Mouse (Mus musculus) Patski (cell line): Measurements from ENCODE around the gene Fam126b. TPM values are rescaled to one million over a fixed set of nuclear protein-coding genes. Genes with fewer than 3 reads are reported as not detected.
A peak's percentile ranks its signal among the peaks of the same experiment; 100 is the strongest.

Experiments
- ATAC-seq: fragments of 100-300 bp; one replicate; pipeline ENCODE4 v1.8.0; 2021
- CTCF ChIA-PET: fragments of 350-600 bp; sonication (Branson Sonifier 250); formaldehyde crosslinking; loops from one replicate; lab custom pipeline; 2022; ENCODE audit warnings: inconsistent platforms; lab: Charles Lee
- POLR2A ChIA-PET: fragments of 350-600 bp; sonication (Branson Sonifier 250); formaldehyde crosslinking; loops from one replicate; lab custom pipeline; 2022; ENCODE audit warnings: antibody characterized with exemption, inconsistent platforms; lab: Charles Lee
- DNase-seq: peaks from one replicate; pipeline ENCODE4 v3.0.0-alpha.2; 2011; ENCODE audit warnings: low read depth, low spot score
- H3K27me3 ChIP-seq: fragments of 371-371 bp; one replicate; pipeline ENCODE4 v1.5.1; 2021
- CTCF ChIP-seq: fragments of 100-300 bp; IDR thresholded peaks from one replicate; pipeline ENCODE4 v1.5.1; 2021
- in situ Hi-C: fragments of 300-500 bp; cut with MboI; formaldehyde crosslinking; loops from 3 replicates; pipeline ENCODE4 v1.11.1; 2018; ENCODE audit warnings: low pct_unique_long_range_greater_than_20kb, mixed read lengths
- polyA plus RNA-seq: library from polyadenylated mRNA; unstranded; gene quantifications from one replicate; pipeline ENCODE4 v1.2.3, GENCODE M21; 2021

The Fam126b gene
- polyA plus RNA-seq, 1 experiment from 2014 or later: 7.0 TPM

DNA sequence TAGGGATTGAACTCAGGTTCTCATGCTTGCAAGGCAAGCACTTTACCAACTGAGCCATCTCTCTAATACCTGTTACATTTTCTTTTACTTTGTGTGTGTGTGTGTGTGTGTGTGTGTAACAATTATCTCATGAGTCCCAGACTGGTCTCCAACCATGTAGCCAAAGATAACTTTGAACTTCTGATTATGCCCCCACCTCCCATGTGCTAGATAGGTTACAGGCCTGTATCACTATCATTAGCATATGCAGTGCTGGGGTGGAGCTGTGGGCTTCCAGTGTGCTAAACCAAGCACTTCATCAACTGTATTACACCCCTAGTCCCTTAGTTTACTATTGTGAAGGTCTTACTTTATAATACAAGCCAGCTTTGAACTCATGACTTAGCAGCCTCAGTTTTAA lies 83.0 kb downstream of the Fam126b start:
- CTCF ChIA-PET: no interaction called here
- H3K27me3 ChIP-seq: no peaks in the 10 kb centered on the region
- DNase-seq (no peak), ATAC-seq (no peak)
- TF ChIP-seq CTCF: no peak
- in situ Hi-C loops: no loop called here
- POLR2A ChIA-PET: no interaction called here

DNA sequence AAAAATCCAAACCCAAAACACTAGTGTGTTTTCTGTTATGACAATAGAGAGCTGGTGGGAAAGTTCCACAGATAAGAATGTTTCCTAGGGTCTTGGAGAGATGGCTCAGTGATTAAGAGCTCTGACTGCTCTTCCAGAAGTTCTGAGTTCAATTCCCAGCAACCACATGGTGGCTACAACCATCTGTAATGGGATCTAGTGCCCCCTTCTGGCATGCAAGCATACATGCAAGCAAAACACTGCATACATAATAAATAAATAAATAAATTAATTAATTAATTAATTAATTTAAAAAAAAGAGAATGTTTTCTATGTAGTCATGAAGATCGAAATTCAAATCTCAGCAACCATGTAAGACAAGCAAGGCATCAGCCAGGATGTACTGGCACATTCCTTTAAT lies 87.4 kb downstream of the Fam126b start:
- DNase-seq (no peak), ATAC-seq (no peak)
- ChIA-PET CTCF (no interaction called here), POLR2A (no interaction called here)
- peak; percentile 51 for TF ChIP-seq CTCF
- H3K27me3 ChIP-seq: no peaks in the 10 kb centered on the region
- in situ Hi-C loops: no loop called here

- CTCF ChIA-PET: no interaction called here
- no peaks in the 10 kb centered on the region for H3K27me3 ChIP-seq
- POLR2A ChIA-PET: no interaction called here
- no peak for TF ChIP-seq CTCF
- in situ Hi-C loops: no loop called here
- no peak for DNase-seq
- ATAC-seq: no peak
These were observed 88.4 kb downstream of the Fam126b start for GRCm38 (mm10) chr1:58497678-58498077.

DNA sequence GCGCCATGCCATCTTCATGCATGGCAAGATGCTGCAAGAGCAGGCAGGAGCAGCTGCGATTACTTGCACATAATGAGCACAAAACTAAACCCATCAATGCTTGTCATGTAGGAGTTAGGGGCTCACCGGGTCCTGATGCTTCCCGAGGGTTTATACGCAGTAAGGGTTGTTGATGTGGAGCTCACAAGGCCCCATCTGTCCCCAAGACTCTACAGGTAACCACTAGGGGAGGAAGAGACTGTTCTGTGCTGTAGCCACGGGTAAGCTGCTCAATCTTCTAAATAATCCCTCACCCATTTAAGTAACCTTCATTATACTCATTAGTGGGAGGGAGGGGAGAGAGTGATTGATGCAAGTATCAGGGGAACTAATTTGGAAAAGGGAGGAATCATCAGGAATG lies 90.5 kb downstream of the Fam126b start:
- DNase-seq: no peak
- no peaks in the 10 kb centered on the region for H3K27me3 ChIP-seq
- in situ Hi-C loops: no loop called here
- ChIA-PET POLR2A (no interaction called here), CTCF (no interaction called here)
- TF ChIP-seq CTCF: no peak
- ATAC-seq: no peak

- no peak for ATAC-seq
- no peaks in the 10 kb centered on the region for H3K27me3 ChIP-seq
- ChIA-PET POLR2A (no interaction called here), CTCF (no interaction called here)
- in situ Hi-C loops: no loop called here
- no peak for DNase-seq
- TF ChIP-seq CTCF: no peak
These were observed 103.5 kb downstream of the Fam126b start for GRCm38 (mm10) chr1:58482647-58483046.

DNA sequence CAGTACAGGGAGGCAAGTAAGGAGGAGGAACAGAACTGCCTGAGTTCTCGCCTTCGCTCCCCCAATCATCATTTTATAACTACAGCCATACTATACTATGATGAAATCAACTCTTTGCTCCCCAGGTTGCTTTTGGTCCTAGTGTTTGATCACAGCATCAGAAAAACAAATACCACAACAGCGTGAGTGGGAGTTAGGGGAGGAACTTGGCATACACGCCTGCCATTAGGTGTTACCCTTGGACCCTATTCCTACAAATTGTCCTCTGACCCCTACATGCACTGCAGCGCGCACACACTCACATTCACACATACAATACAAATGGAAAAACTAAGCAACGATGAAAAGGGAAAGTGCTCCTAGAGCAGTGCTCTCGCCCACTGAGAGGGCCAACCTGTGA lies 110.5 kb downstream of the Fam126b start:
- no peaks in the 10 kb centered on the region for H3K27me3 ChIP-seq
- ChIA-PET CTCF (no interaction called here), POLR2A (no interaction called here)
- in situ Hi-C loops: no loop called here
- no peak for TF ChIP-seq CTCF
- ATAC-seq (no peak), DNase-seq (no peak)

Other genes starting within 250 kb of the Fam126b start
- 205 TPM for gene Bzw1, start 193.4 kb downstream of the Fam126b start, polyA plus RNA-seq
- gene Clk1, start 162.3 kb downstream of the Fam126b start, polyA plus RNA-seq: 109 TPM
- gene Nif3l1, start 141.2 kb downstream of the Fam126b start, polyA plus RNA-seq: 25.5 TPM
- gene Ppil3, start 140.8 kb downstream of the Fam126b start, polyA plus RNA-seq: 56.3 TPM
- gene Orc2, start 81.2 kb downstream of the Fam126b start, polyA plus RNA-seq: 31.8 TPM
- gene Ndufb3, start 61 bp upstream of the Fam126b start, polyA plus RNA-seq: 159 TPM
- gene Als2cr12, start 109.7 kb upstream of the Fam126b start, polyA plus RNA-seq: 0.24 TPM
- 73.1 TPM for gene Cflar, start 125.2 kb upstream of the Fam126b start, polyA plus RNA-seq
- gene Casp8, start 209.1 kb upstream of the Fam126b start, polyA plus RNA-seq: 52.5 TPM